Mouse (Mus musculus) right cerebral cortex, postnatal 36 days (tissue): Measurements from ENCODE around the gene Pth.

Source experiments
- DNase-seq, 2 experiments: peaks; one replicate each; pipeline ENCODE4 v3.0.0; 2022; ENCODE audit warnings: low spot score in 2 of 2, mixed read lengths in 1 of 2

Pth gene

GRCm38 (mm10) chr7:113388470-113388869, at the start of gene Pth:
Pth (minus strand) TSS chr7:113388570.
- no peak for DNase-seq

DNA sequence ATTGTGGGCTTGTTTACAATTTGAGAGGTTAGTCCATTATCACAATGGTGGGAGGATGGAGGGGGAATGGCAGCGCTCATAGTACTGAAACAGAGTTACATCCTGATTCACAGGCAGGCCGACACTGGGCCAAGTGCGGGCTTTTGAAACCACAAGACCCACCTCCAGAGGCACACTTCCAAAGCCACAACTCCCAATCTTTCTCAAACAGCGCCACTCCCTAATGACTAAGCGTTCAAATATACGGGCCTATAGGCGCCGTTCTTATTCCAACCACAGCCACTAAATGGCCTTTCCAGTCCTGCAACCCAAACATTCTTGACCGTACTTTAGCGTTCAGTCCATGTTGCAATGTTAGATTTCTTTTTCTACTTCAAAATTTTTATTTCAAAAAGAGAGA, 47.9 kb upstream of the Pth start:
- DNase-seq = no peak

DNA sequence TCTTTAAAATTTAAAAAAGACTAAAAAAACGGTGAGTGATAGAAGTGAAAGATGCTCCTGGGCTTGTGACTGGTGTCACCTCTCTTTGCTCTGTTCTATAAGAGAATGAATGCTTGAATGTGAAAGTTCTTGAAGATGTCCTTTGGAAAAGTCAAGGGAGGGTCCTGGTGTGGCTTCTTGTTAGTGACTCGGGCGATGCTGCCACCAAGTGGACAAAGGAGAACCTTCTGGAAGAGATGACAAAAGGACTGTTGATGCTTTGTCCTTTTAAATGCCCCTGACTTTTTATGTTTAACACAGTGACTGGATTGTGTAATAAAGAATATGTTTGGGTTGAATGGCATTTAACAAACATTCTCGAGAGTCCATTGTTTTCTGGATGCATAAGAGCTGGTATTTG, 45.9 kb upstream of the Pth start:
- peak; percentile 14 to 26 for DNase-seq

DNA sequence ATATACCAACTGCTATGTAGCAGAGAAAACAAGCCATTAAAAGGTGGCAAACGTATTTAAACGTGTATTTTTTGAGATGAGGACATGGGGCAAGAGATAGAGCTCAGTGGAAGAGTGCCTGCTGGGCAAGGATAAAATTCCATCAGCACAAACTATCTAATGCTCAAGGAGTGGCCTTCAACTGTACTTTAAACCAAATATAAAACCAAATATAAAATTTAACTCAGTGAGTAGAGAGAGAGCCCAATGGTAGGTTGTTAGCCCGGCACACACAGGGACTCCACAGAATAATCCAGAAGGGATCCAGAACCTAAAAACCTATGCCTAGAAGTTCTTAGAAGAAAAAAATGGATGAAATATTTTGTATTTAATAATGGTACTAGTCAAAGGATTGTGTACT, 45.1 kb upstream of the Pth start:
- no peak for DNase-seq

DNA sequence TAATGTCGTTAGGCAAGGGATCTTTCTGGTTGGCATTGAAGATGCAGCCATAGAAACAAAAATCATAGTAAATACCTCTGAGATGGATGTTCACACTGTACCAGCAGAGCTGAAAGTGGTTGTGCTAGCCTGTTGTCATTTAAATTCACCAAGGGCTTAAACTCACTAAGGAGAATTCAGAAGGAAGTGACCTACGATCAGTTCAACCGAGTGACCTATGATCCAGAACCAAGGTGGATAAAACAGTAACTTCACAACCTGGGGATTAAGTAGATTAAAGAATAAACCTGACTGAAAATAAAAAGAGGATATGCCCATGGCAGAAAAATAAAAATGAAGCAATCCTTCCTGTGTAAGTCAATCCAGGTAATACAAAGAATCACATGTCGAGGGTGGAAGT, 44.5 kb upstream of the Pth start:
- DNase-seq = no peak

DNA sequence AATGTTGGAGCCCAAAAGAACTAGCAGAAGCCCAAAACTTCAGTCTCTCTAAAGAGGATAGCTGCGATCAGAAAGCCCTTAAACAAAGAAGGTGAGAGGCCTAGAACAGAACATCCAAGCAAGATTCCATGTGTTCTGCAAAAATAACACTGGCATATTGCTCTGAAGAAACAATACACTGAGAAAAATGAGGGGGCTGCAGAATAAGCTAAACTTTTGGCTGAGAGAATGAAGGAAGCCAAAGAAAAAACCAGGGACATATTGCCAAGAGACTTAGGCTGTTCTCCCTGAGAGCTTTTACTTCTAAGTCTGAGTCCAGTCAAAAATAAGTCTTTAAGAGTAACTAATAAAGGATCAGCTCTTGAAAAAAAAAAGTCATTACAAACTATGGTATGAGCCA, 32.4 kb upstream of the Pth start:
- no peak for DNase-seq

DNA sequence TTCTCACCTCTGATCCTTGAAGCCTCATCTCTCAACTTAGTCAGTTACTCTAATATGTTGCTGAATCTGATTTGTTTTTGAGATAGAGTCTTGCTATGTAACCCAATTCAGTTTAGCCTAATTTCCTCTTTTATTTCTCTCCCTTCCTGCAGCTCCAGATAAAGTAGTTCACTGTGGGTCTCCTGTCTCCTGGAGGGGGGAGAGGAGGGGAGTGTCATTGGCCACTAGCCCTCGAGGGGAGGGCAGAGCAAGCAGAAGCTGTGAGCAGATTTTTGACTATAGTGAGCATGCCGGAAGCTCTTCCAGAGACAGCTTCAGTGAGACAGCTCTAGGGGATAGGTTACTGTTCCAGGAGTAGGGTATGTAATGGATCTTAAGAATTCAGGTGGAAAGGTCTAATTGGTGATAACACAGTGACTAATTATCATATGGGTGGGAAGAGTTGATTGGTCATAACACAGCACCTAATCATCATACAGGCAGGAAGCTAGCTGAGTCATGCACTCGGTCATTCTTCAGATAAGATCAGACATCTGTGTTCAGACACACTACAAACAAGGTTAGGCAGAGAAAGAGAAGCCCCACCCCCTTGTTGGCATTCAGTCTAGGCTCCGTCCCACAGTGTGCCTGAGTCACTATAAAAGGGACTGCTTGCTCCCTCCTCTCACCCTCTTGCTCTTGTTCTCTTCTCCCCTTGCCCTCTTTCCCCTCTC, 30.9 kb upstream of the Pth start:
- DNase-seq = no peak

DNA sequence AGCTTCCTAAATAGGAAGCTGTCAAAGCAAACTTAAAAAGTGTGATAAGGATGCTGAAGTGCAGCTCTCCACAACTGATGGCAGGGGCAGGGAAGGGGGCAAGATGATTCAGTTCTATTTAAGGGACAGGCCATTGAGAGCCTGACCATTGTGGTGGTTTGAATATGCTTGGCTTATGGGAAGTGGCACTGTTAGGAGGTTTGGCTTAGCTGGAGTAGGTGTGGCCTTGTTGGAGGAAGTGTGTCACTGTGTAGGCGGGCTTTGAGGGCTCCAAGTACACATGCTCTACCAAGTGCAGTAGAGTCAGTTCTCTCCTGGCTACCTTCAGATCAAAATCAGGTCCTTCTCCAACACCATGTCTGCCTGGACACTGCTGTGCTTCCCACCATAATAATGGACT, 28.2 kb upstream of the Pth start:
- no peak for DNase-seq

- DNase-seq = no peak
Measured at GRCm38 (mm10) chr7:113415256-113415655, 26.9 kb upstream of the Pth start.

DNA sequence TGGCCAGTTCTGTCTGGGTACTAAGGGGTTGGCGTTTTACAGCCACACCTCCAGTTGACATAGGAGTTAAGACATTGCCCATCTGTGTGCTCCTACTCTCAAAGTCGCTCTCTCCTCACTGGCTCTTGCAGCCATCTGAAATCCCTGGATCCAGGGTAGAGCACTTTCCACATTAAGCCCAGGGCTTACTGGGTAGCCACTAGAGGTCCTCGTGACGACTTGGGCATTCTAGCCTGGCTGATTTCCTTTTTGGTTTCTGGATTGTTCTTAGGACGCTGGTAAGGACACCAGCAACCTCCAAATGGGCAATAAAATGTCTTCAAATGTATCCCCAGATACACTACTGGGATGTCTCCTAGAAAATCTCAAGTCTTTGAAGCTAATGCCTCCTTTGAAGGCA, 20.3 kb upstream of the Pth start:
- no peak for DNase-seq

DNA sequence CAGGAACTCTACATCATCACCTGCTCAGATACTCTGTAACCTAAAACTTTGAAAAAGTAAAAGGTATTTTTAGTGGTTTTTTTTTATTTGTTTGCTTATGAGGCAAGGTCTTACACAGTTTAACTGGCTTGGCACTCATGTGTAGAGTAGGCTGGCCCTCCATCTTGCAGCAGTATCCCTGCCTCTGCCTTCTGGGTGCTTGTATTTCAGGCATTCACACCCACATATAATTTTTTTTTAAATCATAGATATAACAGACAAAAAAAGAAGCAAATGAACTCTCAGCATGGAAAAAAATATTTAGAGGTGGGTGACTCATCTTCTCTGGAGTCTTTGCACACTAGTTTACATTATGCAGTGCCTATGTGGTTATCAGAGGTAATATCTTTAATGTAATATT, 9.7 kb upstream of the Pth start:
- DNase-seq = peak; percentile 11 to 48

DNA sequence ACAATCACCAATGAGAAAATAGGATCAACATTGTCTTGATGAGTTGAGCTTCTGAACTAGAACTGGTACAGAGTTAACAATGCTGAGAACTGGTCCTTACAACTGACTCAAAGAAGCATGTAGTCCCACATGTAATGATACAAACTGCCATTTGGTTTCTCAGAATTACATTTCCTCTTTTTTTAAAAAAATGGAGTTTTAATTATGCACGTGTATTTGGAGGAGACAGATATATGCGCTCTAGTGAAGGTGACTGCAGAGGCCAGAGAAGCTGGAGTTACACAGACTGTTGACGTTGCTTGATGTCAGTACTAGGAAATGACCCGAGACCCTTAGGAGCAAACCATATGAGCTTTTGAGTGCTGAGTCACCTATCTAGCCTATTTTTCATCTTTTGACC, 8.3 kb upstream of the Pth start:
- DNase-seq = no peak

DNA sequence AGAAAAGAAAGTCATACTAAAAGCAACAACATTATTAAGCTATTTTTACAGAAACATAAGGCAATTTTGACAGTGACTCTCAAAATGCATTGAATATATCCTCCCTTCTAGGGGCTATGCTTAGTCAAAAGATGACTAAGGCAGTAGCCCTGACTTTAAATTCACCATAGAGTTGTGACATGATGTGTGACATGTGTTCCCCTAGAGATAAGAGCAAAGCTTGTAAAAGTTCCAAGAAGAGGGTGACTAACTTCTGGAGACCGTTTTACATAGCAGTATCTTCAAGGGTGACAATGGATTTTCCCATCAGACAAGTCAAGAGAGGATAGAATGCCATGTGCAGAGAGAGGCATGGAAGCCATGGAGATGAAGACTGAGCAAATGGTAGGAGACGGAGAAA, 3.2 kb upstream of the Pth start:
- no peak for DNase-seq

DNA sequence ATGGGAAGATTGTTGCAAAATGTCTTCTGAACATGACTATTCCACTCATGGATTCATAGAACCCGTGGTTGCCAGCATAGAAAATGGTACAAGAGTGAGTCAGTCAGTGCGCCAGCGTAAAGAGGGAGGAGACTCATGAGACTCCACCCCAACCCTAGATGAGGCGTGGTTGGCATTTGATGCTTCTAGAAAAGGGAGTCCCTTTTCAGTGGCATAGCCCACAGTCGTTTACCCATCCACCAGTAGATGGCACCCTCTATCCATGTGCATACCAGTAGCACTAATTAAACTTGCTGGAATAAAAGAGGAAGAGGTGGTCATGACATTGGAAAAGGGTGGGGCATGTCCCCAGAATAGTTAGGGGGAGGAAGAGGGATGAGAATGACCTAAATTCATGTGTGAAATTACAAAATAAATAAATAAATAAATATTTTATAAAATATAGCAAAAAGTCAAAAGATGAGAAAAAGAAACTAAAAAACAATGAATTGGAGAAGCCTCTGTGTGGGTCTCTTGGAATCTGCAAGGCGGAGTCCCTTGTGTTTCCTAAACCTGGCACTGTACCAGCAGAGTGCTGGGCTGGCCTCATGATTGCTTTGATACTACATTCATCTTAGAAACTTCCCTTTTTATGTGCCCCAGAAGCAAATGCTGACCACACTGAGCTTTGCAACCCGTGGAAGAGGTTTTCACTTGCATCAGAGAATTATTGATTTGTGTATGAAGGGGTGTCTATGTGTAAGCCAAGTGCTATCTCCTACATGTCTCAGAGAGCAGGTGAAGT, 10.3 kb downstream of the Pth start:
- peak; percentile 43 to 47 for DNase-seq

- no peak for DNase-seq
Measured at GRCm38 (mm10) chr7:113372682-113373081, 15.7 kb downstream of the Pth start.

GRCm38 (mm10) chr7:113369620-113370340, 18.6 kb downstream of the Pth start:
- peak; percentile 61 to 63 for DNase-seq

DNA sequence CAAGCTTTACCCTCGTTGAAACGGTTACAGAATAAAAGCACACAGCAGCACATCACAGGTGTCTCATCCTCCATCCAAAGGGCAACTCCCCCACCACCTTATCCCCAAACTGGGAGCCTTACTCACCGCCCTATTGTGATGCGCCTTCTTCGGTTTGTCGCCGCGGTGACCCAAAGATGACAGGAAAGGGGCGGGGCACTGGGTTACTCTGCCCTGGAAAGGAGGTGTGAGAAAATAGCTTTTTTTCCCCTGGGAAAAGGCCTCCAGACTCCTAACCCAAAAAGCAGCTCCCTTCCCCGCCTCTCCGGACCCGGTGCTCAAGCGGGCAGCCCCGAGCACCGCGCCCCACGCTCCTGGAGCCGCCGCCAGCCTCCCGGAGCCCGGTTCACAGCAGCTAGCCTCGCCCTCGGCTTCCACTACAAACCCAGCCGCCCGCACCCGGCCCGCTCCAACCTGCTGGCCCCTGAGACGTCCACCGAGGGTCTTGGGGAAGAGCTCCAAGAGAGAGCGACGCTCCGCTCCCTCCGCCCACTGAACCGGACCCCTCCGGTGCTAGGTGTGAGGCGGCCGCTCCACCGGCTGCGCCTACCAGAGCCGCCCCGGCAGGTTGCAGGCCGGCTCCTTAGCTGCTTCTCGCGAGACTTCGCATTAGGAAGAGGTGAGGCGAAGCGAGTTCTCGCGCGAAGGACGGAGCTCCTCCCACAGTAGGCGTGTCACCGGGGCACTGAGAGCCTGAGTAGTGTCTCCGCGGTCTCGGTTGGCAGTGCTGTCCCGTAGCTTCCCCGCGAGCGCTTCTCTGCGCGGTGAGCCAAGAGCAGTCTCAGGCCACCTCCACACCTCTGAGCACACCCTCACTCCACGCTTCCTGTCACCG, 19.4 kb downstream of the Pth start, which contains the start of gene Btbd10:
Gene Btbd10, minus strand, starts transcription at position 647 of the 874 bp plus-strand sequence.
- peak; percentile 95 for DNase-seq

GRCm38 (mm10) chr7:113367440-113367839, 20.9 kb downstream of the Pth start:
- DNase-seq = no peak

DNA sequence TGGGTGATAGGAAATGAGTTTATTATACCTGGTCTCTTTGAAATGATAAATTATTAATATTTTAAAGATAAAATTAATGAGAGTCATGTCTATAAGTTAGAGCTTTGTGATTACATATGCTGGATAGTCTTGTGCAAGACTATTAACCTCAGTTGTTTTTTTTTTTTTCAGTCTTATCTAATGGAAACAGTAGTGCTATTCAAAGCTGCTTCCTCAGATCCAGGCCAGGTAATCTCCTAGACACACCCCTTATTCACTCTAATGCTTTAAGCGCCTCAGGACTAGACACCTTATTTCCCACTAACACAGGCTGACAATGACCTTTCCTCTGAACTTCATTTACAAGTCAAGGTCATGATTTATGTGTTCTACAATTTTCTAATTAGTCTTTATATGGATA, 39.3 kb downstream of the Pth start:
- no peak for DNase-seq

DNA sequence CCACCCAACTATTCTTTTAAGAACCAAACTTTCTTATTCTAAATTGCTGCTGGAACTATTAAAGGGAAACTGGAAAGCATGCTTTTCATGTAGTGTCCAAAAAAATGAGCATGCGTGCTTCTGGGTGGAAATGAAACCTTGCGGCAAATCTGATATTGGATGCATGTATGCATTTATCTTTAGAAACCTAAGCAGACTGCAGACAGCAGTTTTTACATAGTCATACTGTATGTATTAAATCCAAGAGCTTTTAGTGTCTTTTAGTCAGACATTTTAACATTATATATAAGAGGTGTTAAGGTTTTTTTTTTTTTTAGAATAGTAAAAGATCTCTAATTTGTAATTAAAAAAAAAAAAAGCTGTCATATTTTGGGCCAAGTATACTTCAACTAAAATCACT, 40.7 kb downstream of the Pth start:
- DNase-seq = no peak

- peak; percentile 73 to 90 for DNase-seq
Measured at GRCm38 (mm10) chr7:113347271-113347670, 41.1 kb downstream of the Pth start.
